Mouse (Mus musculus): Measurements from ENCODE around the gene Phkg1. TPM values are rescaled to one million over a fixed set of nuclear protein-coding genes. Genes with fewer than 3 reads are reported as not detected.

Phkg1 gene
- polyA plus RNA-seq, 1 experiment from 2014 or later: 0.40 TPM

- Histone ChIP-seq H3K36me3 (replicated peaks) (peaks cover 4% of the 10 kb centered on the region; the same call in 1 of the 2 replicates), H3K9me3 (no peaks in the 10 kb centered on the region), H3K4me3 (peak within 1 kb of the TSS; percentile 95), H3K27me3 (replicated peaks) (no peaks in the 10 kb centered on the region), H3K27ac (peak within 1 kb of the TSS; percentile 93), H3K9ac (peak within 1 kb of the TSS; percentile 94), H3K4me2 (peak within 1 kb of the TSS; percentile 56), H3K4me1 (peaks cover 29% of the 10 kb centered on the region)
- peak; percentile 100 for ATAC-seq (replicated peaks)
- WGBS: under 1% methylated on average over 46 of the region's 46 CpGs
These were observed 11.3 kb downstream of the Phkg1 start, which contains the start of gene Chchd2 for GRCm38 (mm10) chr5:129886911-129887636. Chchd2 (minus strand) TSS chr5:129887470.

GRCm38 (mm10) chr5:129886271-129886670 lies 12.1 kb downstream of the Phkg1 start:
- Histone ChIP-seq H3K4me3 (peak overlapping the region; percentile 95), H3K27ac (peak overlapping the region; percentile 93; the same call in 1 of the 2 replicates), H3K36me3 (replicated peaks) (peaks cover 10% of the 10 kb centered on the region; the same call in 1 of the 2 replicates), H3K4me1 (peaks cover 29% of the 10 kb centered on the region), H3K4me2 (peak overlapping the region; percentile 56), H3K9ac (peak overlapping the region; percentile 94), H3K27me3 (replicated peaks) (no peaks in the 10 kb centered on the region), H3K9me3 (no peaks in the 10 kb centered on the region)
- WGBS: 52% methylated on average over 10 of the region's 10 CpGs
- no peak for ATAC-seq (replicated peaks)

GRCm38 (mm10) chr5:129879888-129880287 lies 18.5 kb downstream of the Phkg1 start:
- no peak overlapping the region for H3K4me2 ChIP-seq
- H3K4me1 ChIP-seq: peaks cover 10% of the 10 kb centered on the region
- H3K36me3 ChIP-seq (replicated peaks): peaks cover 23% of the 10 kb centered on the region; the same call in 1 of the 2 replicates
- H3K9ac ChIP-seq: no peak overlapping the region
- H3K27ac ChIP-seq: no peak overlapping the region
- no peaks in the 10 kb centered on the region for H3K9me3 ChIP-seq
- H3K4me3 ChIP-seq: no peak overlapping the region
- ATAC-seq (replicated peaks): no peak
- H3K27me3 ChIP-seq (replicated peaks): no peaks in the 10 kb centered on the region
- 70% methylated on average over 3 of the region's 3 CpGs for WGBS

DNA sequence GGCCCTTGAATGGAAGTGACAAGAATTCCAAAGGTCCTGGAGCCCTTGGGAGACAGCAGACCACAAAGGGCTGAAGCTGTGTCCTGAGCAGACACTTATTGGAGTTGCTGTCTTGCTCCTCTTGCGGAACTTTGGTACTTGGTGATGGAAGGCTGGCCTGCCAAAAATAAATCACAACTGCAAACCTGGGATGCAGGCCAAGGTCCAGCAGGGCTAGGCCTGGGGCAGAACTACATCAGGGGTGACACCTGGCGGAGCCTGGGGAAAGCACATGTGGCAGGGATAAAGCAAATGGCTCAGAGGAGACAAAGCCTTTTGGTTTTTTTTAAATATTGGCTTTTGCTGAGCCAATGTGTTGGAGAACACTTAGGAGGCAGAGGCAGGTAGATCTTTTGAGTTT lies 19.4 kb downstream of the Phkg1 start:
- Histone ChIP-seq H3K36me3 (replicated peaks) (peaks cover 23% of the 10 kb centered on the region; the same call in 1 of the 2 replicates), H3K4me2 (no peak overlapping the region), H3K27me3 (replicated peaks) (no peaks in the 10 kb centered on the region), H3K4me1 (peaks cover 4% of the 10 kb centered on the region; the same call in 1 of the 2 replicates), H3K9me3 (no peaks in the 10 kb centered on the region), H3K27ac (no peak overlapping the region), H3K9ac (no peak overlapping the region), H3K4me3 (no peak overlapping the region)
- no peak for ATAC-seq (replicated peaks)
- 60% methylated on average over 2 of the region's 2 CpGs for WGBS

DNA sequence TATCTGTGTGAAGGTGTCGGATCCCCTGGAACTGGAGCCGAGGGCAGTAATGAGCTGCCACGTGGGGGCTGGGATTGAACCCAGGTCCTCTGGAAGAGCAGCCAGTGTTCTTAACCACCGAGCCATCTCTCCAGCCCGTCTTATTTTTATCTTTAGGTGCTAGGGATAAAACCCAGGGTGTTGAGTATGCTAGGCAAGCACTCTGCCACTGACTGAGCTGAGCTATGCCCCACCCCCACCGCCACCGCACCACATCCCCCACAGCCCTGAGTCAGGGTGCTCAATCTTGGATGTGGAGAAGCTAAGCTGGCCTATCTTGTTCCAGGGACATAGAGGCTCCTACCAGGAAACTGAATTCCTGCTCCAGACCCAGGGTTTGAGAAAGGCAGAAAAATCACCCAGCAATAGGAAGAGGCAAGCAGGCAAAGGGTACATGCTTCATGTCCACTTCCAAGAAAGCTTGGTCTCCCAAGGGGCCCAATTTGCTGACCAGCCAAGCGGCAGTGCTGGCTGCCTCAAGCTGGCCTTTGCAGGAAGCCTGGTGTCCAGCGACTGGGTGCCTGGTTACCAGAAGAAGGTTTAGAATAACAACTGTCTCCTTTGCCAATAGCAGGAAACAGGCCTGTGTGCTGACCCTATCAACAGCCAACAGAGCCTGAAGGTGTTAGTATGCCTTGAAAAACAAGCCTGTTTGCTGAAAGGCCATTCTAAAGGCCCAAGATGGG lies 20.5 kb downstream of the Phkg1 start:
- WGBS: 78% methylated on average over 9 of the region's 9 CpGs
- Histone ChIP-seq H3K27ac (no peak overlapping the region), H3K4me2 (no peak overlapping the region), H3K9me3 (no peaks in the 10 kb centered on the region), H3K9ac (no peak overlapping the region), H3K4me1 (no peaks in the 10 kb centered on the region), H3K27me3 (replicated peaks) (no peaks in the 10 kb centered on the region), H3K36me3 (replicated peaks) (peaks cover 19% of the 10 kb centered on the region; the same call in 1 of the 2 replicates), H3K4me3 (no peak overlapping the region)
- ATAC-seq (replicated peaks): no peak

GRCm38 (mm10) chr5:129875098-129875497 lies 23.3 kb downstream of the Phkg1 start:
- no peak overlapping the region for H3K4me2 ChIP-seq
- ATAC-seq (replicated peaks): no peak
- no peaks in the 10 kb centered on the region for H3K4me1 ChIP-seq
- H3K4me3 ChIP-seq: no peak overlapping the region
- no peak overlapping the region for H3K27ac ChIP-seq
- H3K27me3 ChIP-seq (replicated peaks): no peaks in the 10 kb centered on the region
- WGBS: 80% methylated on average over 11 of the region's 11 CpGs
- H3K9ac ChIP-seq: no peak overlapping the region
- peaks cover 2% of the 10 kb centered on the region; the same call in 1 of the 2 replicates for H3K36me3 ChIP-seq (replicated peaks)
- no peaks in the 10 kb centered on the region for H3K9me3 ChIP-seq

DNA sequence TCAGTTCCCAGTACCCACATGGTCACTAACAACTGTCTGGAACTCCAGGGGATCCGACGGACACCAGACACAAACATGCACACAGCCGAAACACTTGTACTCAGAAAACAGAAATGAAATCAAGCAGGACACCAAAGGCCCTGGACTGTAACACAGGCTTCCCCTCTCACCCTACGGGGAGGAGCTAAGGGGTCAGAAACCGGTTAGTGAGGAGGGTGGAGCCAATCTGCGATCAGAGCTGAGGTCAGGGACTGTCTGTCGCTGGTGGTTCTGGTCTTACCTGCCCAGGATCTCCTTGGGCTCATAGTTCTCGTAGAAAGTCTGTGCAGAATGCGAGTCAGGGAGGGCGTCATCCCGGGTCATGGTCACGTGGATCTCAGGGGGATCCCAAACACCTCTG lies 24.4 kb downstream of the Phkg1 start:
- H3K9me3 ChIP-seq: no peaks in the 10 kb centered on the region
- H3K4me3 ChIP-seq: no peak overlapping the region
- no peaks in the 10 kb centered on the region for H3K4me1 ChIP-seq
- no peaks in the 10 kb centered on the region for H3K27me3 ChIP-seq (replicated peaks)
- 90% methylated on average over 12 of the region's 12 CpGs for WGBS
- H3K4me2 ChIP-seq: no peak overlapping the region
- H3K27ac ChIP-seq: no peak overlapping the region
- no peak for ATAC-seq (replicated peaks)
- H3K9ac ChIP-seq: no peak overlapping the region
- no peaks in the 10 kb centered on the region for H3K36me3 ChIP-seq (replicated peaks)

- H3K27me3 ChIP-seq (replicated peaks): no peaks in the 10 kb centered on the region
- no peak overlapping the region for H3K9ac ChIP-seq
- no peak for ATAC-seq (replicated peaks)
- WGBS: 89% methylated on average over 2 of the region's 2 CpGs
- H3K9me3 ChIP-seq: no peaks in the 10 kb centered on the region
- no peak overlapping the region for H3K4me2 ChIP-seq
- no peak overlapping the region for H3K27ac ChIP-seq
- H3K4me1 ChIP-seq: no peaks in the 10 kb centered on the region
- H3K36me3 ChIP-seq (replicated peaks): no peaks in the 10 kb centered on the region
- H3K4me3 ChIP-seq: no peak overlapping the region
These were observed 27.1 kb downstream of the Phkg1 start for GRCm38 (mm10) chr5:129871238-129871637.

DNA sequence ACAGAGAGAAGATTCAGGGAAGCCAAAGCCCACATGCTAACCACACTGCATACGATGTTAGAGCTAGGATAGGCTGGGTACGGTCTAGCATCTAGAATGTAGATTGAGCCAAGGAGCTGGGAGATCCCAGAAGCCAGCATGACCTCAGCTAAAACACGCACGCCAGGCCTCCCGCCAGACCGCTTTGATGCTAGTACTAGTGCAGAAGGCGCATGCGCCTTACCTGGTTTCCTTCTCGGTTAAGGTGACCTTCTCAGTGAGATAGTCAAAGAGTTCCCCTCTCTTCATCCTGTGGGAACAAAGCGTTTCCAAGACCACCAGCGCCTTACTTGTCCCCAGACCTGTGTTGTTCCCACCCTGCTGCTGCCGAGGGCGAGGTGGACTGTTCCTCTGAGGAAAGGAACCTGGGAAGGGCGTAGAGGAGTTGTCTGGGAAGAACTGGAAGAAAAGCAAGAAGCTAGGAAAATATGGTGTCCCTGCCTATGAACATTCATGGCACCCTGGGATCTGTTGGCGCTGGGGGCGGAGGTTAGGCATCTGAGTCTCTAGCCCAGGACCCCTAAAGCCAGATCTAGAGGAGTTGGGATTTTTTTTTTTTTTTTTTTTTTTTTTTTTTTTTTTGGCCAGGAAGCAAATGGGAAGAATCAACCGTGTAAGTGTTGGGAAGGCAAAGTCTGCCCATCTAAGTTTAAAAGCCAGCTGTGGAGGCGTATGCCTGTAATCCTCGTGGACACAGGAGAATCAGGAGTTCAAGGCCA lies 28.9 kb downstream of the Phkg1 start:
- H3K9me3 ChIP-seq: no peaks in the 10 kb centered on the region
- H3K27ac ChIP-seq: no peak overlapping the region

DNA sequence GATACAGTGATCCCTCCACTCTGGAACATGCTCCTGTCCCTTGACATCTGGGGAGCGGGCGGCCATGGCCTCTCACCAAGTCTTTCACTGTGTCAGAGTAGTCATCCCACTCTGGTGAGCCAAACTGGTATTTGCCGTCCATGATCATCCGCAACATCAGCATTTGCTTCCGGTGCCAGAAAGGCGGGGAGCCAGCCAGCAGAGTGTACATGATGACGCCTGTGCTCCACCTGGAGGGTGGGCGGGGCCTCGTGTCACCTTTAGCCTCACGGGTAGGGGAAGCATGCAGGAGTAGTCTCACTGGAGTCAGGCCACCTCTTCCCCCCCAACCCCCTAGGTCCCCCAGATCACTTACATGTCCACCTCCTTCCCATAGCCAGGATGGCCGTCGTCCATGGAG lies 32.5 kb downstream of the Phkg1 start:
- no peak for ATAC-seq (replicated peaks)
- WGBS: 85% methylated on average over 12 of the region's 12 CpGs
- H3K27ac ChIP-seq: no peak overlapping the region
- no peak overlapping the region for H3K4me2 ChIP-seq
- peaks cover 7% of the 10 kb centered on the region; the same call in 1 of the 2 replicates for H3K36me3 ChIP-seq (replicated peaks)
- H3K9me3 ChIP-seq: no peaks in the 10 kb centered on the region
- H3K4me3 ChIP-seq: no peak overlapping the region
- no peaks in the 10 kb centered on the region for H3K27me3 ChIP-seq (replicated peaks)
- H3K4me1 ChIP-seq: no peaks in the 10 kb centered on the region
- H3K9ac ChIP-seq: no peak overlapping the region

More for the DNA sequence above, 28.9 kb downstream of the Phkg1 start:
- Histone ChIP-seq H3K4me1 (no peaks in the 10 kb centered on the region), H3K36me3 (replicated peaks) (no peaks in the 10 kb centered on the region), H3K4me3 (no peak overlapping the region), H3K4me2 (no peak overlapping the region), H3K27me3 (replicated peaks) (no peaks in the 10 kb centered on the region), H3K9ac (no peak overlapping the region)
- WGBS: 88% methylated on average over 19 of the region's 19 CpGs
- ATAC-seq (replicated peaks): no peak

DNA sequence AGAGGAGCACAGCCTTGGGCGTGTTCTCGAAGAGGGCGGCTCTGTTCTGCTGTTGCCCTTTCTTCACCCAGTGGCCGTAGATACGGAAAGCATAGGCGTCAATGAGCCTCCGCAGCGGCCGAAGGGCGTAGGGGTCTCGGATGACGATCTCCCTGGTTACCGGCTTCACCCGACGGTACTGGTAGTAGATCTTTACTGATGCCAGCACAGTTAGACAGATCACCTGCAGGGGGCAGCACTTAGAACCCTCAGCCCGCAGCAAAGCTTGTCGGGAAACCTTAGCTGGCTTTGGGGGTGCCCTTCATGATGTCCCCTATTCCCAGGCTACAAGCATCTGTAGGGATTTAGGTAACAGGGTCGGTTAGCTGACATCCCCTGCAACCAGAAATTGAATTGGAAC lies 33.9 kb downstream of the Phkg1 start:
- Histone ChIP-seq H3K9ac (no peak overlapping the region), H3K4me1 (no peaks in the 10 kb centered on the region), H3K36me3 (replicated peaks) (peaks cover 10% of the 10 kb centered on the region; the same call in 1 of the 2 replicates), H3K4me2 (no peak overlapping the region), H3K27ac (no peak overlapping the region), H3K27me3 (replicated peaks) (no peaks in the 10 kb centered on the region), H3K9me3 (no peaks in the 10 kb centered on the region), H3K4me3 (no peak overlapping the region)
- 14% methylated on average over 18 of the region's 18 CpGs for whole genome bisulfite sequencing
- no peak for ATAC-seq (replicated peaks)

GRCm38 (mm10) chr5:129862325-129862724 lies 36.0 kb downstream of the Phkg1 start:
- no peaks in the 10 kb centered on the region for H3K4me1 ChIP-seq
- H3K27ac ChIP-seq: no peak overlapping the region
- no peak overlapping the region for H3K4me3 ChIP-seq
- peaks cover 14% of the 10 kb centered on the region for H3K36me3 ChIP-seq (replicated peaks)
- H3K9me3 ChIP-seq: no peaks in the 10 kb centered on the region
- no peak overlapping the region for H3K4me2 ChIP-seq
- 97% methylated on average over 6 of the region's 6 CpGs for WGBS
- H3K27me3 ChIP-seq (replicated peaks): no peaks in the 10 kb centered on the region
- no peak for ATAC-seq (replicated peaks)
- H3K9ac ChIP-seq: no peak overlapping the region
